Mouse (Mus musculus) stomach, postnatal 0 days (tissue): ENCODE results near the gene Slc9b2. TPM values are rescaled to one million over a fixed set of nuclear protein-coding genes. Genes with fewer than 3 reads are reported as not detected.

Experiments
- ATAC-seq: fragments of 200-750 bp; cut with Nextera tagmentation; 2 replicates; pipeline ENCODE4 v1.8.0; 2017; ENCODE audit not compliant: low FRiP score, low TSS enrichment
- DNase-seq: peaks from one replicate; pipeline ENCODE4 v3.0.0-alpha.2; 2016; ENCODE audit warnings: low spot score
- H3K27ac ChIP-seq: fragments of 300-500 bp; sonication (generic); replicated peaks from 2 replicates; pipeline ENCODE4 v1.5.1; 2014; ENCODE audit warnings: mild to moderate bottlenecking, control low read depth
- H3K27me3 ChIP-seq: fragments of 300-500 bp; sonication (generic); 2 replicates; pipeline ENCODE4 v1.6.1; 2014; ENCODE audit warnings: low read length; ENCODE audit not compliant: control insufficient read depth, insufficient read depth
- H3K36me3 ChIP-seq: fragments of 300-500 bp; sonication (generic); 2 replicates; pipeline ENCODE4 v1.6.1; 2014; ENCODE audit warnings: low read length, mixed read lengths; ENCODE audit not compliant: control insufficient read depth, insufficient read depth
- H3K4me1 ChIP-seq: fragments of 300-500 bp; sonication (generic); replicated peaks from 2 replicates; pipeline ENCODE4 v1.6.1; 2014; ENCODE audit warnings: antibody characterized with exemption; ENCODE audit not compliant: control insufficient read depth, insufficient read depth
- H3K4me2 ChIP-seq: fragments of 300-500 bp; sonication (generic); replicated peaks from 2 replicates; pipeline ENCODE4 v1.6.1; 2014; ENCODE audit warnings: low read depth, mild to moderate bottlenecking, control low read depth, moderate library complexity
- H3K4me3 ChIP-seq: fragments of 300-500 bp; sonication (generic); 2 replicates; pipeline ENCODE4 v1.5.1; 2014; ENCODE audit warnings: low read depth, low read length, control low read depth
- H3K9ac ChIP-seq: fragments of 300-500 bp; sonication (generic); 2 replicates; pipeline ENCODE4 v1.6.1; 2014; ENCODE audit warnings: mild to moderate bottlenecking, low read length, control low read depth, mixed read lengths
- H3K9me3 ChIP-seq: fragments of 300-500 bp; sonication (generic); 2 replicates; pipeline ENCODE4 v1.6.1; 2016; ENCODE audit warnings: low read length; ENCODE audit not compliant: control insufficient read depth
- CTCF ChIP-seq: IDR thresholded peaks from 2 replicates; pipeline ENCODE4 v1.5.1; 2016; ENCODE audit warnings: antibody characterized with exemption, low read depth, mild to moderate bottlenecking, moderate library complexity
- EP300 ChIP-seq: optimal IDR thresholded peaks from 2 replicates; pipeline ENCODE3; 2016; ENCODE audit warnings: antibody characterized with exemption
- WGBS: fragments of 180-500 bp; shearing (Covaris S2); extraction: QIAGEN DNeasy Blood & Tissue Kit; methylation state at CpG from one replicate; pipeline ENCODE4 v1.1.7; 2014; 5-methylcytosine and 5-hydroxymethylcytosine counted together
- polyA plus RNA-seq: library from polyadenylated mRNA; unstranded; fragments of >200 nt; fragmentation: Nextera tagmentation; extraction: Ambion mirVana; gene quantifications from 2 replicates; pipeline ENCODE4 v1.2.1, GENCODE M21; 2015

The Slc9b2 gene
- polyA plus RNA-seq, 1 experiment from 2014 or later, result 6.0 TPM

DNA sequence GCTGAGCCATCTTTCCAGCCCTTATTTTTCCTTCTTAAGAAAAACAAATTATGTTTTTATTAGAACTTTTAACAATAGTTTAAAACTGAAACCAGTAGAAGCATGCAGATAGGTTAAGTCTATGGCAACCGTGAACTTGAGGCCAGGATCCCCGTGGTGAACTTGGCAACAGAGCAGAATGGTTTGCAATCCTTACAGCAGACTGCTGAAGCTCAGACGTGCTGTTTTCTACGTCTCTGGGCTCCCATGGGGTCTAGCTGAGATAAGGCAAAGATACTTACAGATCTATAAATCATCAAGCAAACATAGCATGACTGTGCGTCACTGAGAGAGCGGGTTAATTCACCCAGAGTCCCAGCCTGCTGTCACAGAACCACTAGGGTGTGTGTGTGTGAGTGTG lies 7.4 kb upstream of the Slc9b2 start:
- WGBS, result 45% methylated on average over 6 of the region's 6 CpGs
- H3K9me3 ChIP-seq, result no peaks in the 10 kb centered on the region
- ATAC-seq (no peak), DNase-seq (no peak)
- no peak overlapping the region for H3K4me2 ChIP-seq
- H3K27me3 ChIP-seq, result no peaks in the 10 kb centered on the region
- H3K4me1 ChIP-seq, result no peaks in the 10 kb centered on the region
- no peak overlapping the region for H3K9ac ChIP-seq
- no peaks in the 10 kb centered on the region for H3K36me3 ChIP-seq
- no peak overlapping the region for H3K4me3 ChIP-seq
- no peak overlapping the region for H3K27ac ChIP-seq
- no peak for TF ChIP-seq EP300
- no peak for TF ChIP-seq CTCF

- no peak overlapping the region for H3K4me2 ChIP-seq
- WGBS, result 56% methylated on average over 6 of the region's 6 CpGs
- ATAC-seq (no peak), DNase-seq (no peak)
- no peaks in the 10 kb centered on the region for H3K9me3 ChIP-seq
- H3K4me3 ChIP-seq, result no peak overlapping the region
- no peak overlapping the region for H3K27ac ChIP-seq
- H3K27me3 ChIP-seq, result no peaks in the 10 kb centered on the region
- H3K36me3 ChIP-seq, result no peaks in the 10 kb centered on the region
- no peak for TF ChIP-seq EP300
- no peak for TF ChIP-seq CTCF
- no peaks in the 10 kb centered on the region for H3K4me1 ChIP-seq
- no peak overlapping the region for H3K9ac ChIP-seq
These were observed 3.4 kb upstream of the Slc9b2 start for GRCm38 (mm10) chr3:135304060-135304459.

DNA sequence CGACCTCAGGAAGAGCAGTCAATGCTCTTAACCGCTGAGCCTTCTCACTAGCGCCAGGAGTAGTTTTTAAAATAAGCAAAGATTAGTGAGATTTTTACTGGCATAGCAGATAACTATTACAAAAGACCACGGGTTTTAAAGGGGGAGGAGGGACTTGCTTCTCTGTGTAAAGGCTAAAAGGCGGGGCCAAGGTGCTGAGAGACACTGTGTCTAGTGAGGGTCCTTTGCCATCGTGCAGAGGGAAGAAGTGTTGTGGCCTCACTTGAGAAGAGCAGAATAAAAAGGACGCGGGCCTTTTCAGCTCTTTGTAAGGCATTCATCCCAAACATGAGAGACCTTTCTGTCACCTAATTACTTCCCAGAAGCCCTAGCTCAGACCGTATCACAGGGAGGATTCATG lies 2.9 kb upstream of the Slc9b2 start:
- Histone ChIP-seq H3K4me2 (no peak overlapping the region), H3K36me3 (no peaks in the 10 kb centered on the region), H3K9me3 (no peaks in the 10 kb centered on the region), H3K27ac (no peak overlapping the region), H3K4me3 (no peak overlapping the region), H3K4me1 (no peaks in the 10 kb centered on the region), H3K27me3 (no peaks in the 10 kb centered on the region), H3K9ac (no peak overlapping the region)
- no peak for DNase-seq
- no peak for ATAC-seq
- TF ChIP-seq EP300, result no peak
- 24% methylated on average over 9 of the region's 9 CpGs for WGBS

GRCm38 (mm10) chr3:135312916-135313491 lies 5.5 kb downstream of the Slc9b2 start:
- Histone ChIP-seq H3K36me3 (no peaks in the 10 kb centered on the region), H3K4me1 (no peaks in the 10 kb centered on the region), H3K27ac (no peak overlapping the region), H3K4me2 (no peak overlapping the region), H3K9me3 (no peaks in the 10 kb centered on the region), H3K4me3 (no peak overlapping the region), H3K9ac (no peak overlapping the region), H3K27me3 (no peaks in the 10 kb centered on the region)
- ATAC-seq (no peak), DNase-seq (no peak)
- WGBS, result 23% methylated on average over 2 of the region's 2 CpGs
- TF ChIP-seq CTCF, result no peak

GRCm38 (mm10) chr3:135313727-135314126 lies 6.2 kb downstream of the Slc9b2 start:
- ATAC-seq (no peak), DNase-seq (no peak)
- Histone ChIP-seq H3K9me3 (no peaks in the 10 kb centered on the region), H3K4me3 (no peak overlapping the region), H3K27me3 (no peaks in the 10 kb centered on the region), H3K4me2 (no peak overlapping the region), H3K36me3 (no peaks in the 10 kb centered on the region), H3K4me1 (no peaks in the 10 kb centered on the region), H3K9ac (no peak overlapping the region), H3K27ac (no peak overlapping the region)
- 66% methylated on average over 2 of the region's 2 CpGs for WGBS
- TF ChIP-seq CTCF (no peak), EP300 (no peak)

DNA sequence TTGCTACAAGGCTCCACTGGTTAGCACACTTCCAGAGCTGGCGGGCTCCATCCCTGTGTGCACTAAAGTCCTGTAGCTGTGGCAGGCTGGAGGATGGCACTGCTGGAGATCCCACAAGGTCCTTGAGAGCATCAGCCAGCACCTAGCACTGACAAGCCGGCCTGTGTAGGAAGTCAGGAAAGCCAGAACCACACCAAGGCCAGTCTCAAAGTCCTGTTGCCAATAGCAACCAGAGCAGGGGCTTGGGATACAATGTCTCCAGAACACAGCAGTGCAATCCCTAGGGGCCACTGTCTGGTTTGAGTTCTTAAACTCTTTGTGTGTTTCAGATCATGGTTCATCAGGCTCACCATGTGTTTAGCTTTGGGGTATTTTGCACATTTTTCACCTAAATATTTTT lies 7.3 kb downstream of the Slc9b2 start:
- no peaks in the 10 kb centered on the region for H3K4me1 ChIP-seq
- H3K36me3 ChIP-seq, result no peaks in the 10 kb centered on the region
- H3K27ac ChIP-seq, result no peak overlapping the region
- WGBS, result 54% methylated on average over 2 of the region's 2 CpGs
- no peak overlapping the region for H3K4me2 ChIP-seq
- no peak for DNase-seq
- no peaks in the 10 kb centered on the region for H3K27me3 ChIP-seq
- TF ChIP-seq CTCF, result no peak
- no peak for ATAC-seq
- no peak overlapping the region for H3K9ac ChIP-seq
- no peak overlapping the region for H3K4me3 ChIP-seq
- no peaks in the 10 kb centered on the region for H3K9me3 ChIP-seq
